Mouse (Mus musculus) lung, embryonic 14.5 days (tissue): ENCODE data around the gene Stk11. TPM values are rescaled to one million over a fixed set of nuclear protein-coding genes. Genes with fewer than 3 reads are reported as not detected.
A peak's percentile ranks its signal among the peaks of the same experiment; 100 is the strongest.

Experiments
- ATAC-seq: fragments of 200-750 bp; cut with Nextera tagmentation; 2 replicates; pipeline ENCODE4 v1.8.0; 2017; ENCODE audit warnings: mild to moderate bottlenecking, moderate TSS enrichment, moderate library complexity; ENCODE audit not compliant: insufficient read depth
- DNase-seq: peaks from one replicate; pipeline ENCODE4 v3.0.0-alpha.2; 2015
- H3K27ac ChIP-seq: fragments of 300-500 bp; sonication (generic); 2 replicates; pipeline ENCODE4 v1.5.1; 2014; ENCODE audit warnings: low read depth, mild to moderate bottlenecking, moderate library complexity
- H3K27me3 ChIP-seq: fragments of 300-500 bp; sonication (generic); 2 replicates; pipeline ENCODE4 v1.6.1; 2014; ENCODE audit warnings: low read length, control low read depth; ENCODE audit not compliant: insufficient read depth
- H3K36me3 ChIP-seq: fragments of 300-500 bp; sonication (generic); 2 replicates; pipeline ENCODE4 v1.6.1; 2014; ENCODE audit warnings: control low read depth; ENCODE audit not compliant: insufficient read depth
- H3K4me1 ChIP-seq: fragments of 300-500 bp; sonication (generic); 2 replicates; pipeline ENCODE4 v1.6.1; 2014; ENCODE audit warnings: antibody characterized with exemption, control low read depth; ENCODE audit not compliant: insufficient read depth
- H3K4me2 ChIP-seq: fragments of 300-500 bp; sonication (generic); 2 replicates; pipeline ENCODE4 v1.6.1; 2014; ENCODE audit warnings: mild to moderate bottlenecking
- H3K4me3 ChIP-seq: fragments of 300-500 bp; sonication (generic); 2 replicates; pipeline ENCODE4 v1.5.1; 2014; ENCODE audit warnings: low read depth, low read length
- H3K9ac ChIP-seq: fragments of 300-500 bp; sonication (generic); 2 replicates; pipeline ENCODE4 v1.6.1; 2014
- H3K9me3 ChIP-seq: fragments of 300-500 bp; sonication (generic); 2 replicates; pipeline ENCODE4 v1.6.1; 2016; ENCODE audit warnings: low read depth, low read length, control low read depth
- CTCF ChIP-seq: IDR thresholded peaks from 2 replicates; pipeline ENCODE4 v1.5.1; 2016; ENCODE audit warnings: antibody characterized with exemption, low read depth
- WGBS: fragments of 180-500 bp; shearing (Covaris S2); extraction: QIAGEN DNeasy Blood & Tissue Kit; methylation state at CpG from one replicate; pipeline ENCODE4 v1.1.7; 2014; 5-methylcytosine and 5-hydroxymethylcytosine counted together
- polyA plus RNA-seq: library from polyadenylated mRNA; unstranded; fragments of >200 nt; fragmentation: Nextera tagmentation; extraction: Ambion mirVana; gene quantifications from 2 replicates; pipeline ENCODE4 v1.2.1, GENCODE M21; 2014

Gene Stk11
- polyA plus RNA-seq, 1 experiment from 2014 or later = 29.7 TPM

- Histone ChIP-seq H3K4me2 (no peak overlapping the region), H3K27ac (0 out of 2 replicates have a peak overlapping the region, but pooled peaks have one; percentile 12), H3K4me3 (no peak overlapping the region), H3K9me3 (no peaks in the 10 kb centered on the region), H3K36me3 (peaks cover 38% of the 10 kb centered on the region), H3K27me3 (no peaks in the 10 kb centered on the region), H3K9ac (no peak overlapping the region), H3K4me1 (0 out of 2 replicates have a peak, but pooled peaks cover 4% of the 10 kb centered on the region)
- WGBS = 73% methylated on average over 20 of the region's 20 CpGs
- DNase-seq = peak; percentile 86
- ATAC-seq = no peak
- TF ChIP-seq CTCF = peak; percentile 90
Observed at GRCm38 (mm10) chr10:80144864-80145838, 29.5 kb downstream of the Stk11 start.

GRCm38 (mm10) chr10:80145896-80146295 lies 30.3 kb downstream of the Stk11 start:
- WGBS = 81% methylated on average over 6 of the region's 6 CpGs
- peaks cover 45% of the 10 kb centered on the region for H3K36me3 ChIP-seq
- H3K4me3 ChIP-seq = no peak overlapping the region
- no peaks in the 10 kb centered on the region for H3K27me3 ChIP-seq
- ATAC-seq = no peak
- H3K27ac ChIP-seq = 0 out of 2 replicates have a peak overlapping the region, but pooled peaks have one; percentile 18
- no peaks in the 10 kb centered on the region for H3K9me3 ChIP-seq
- 0 out of 2 replicates have a peak, but pooled peaks cover 4% of the 10 kb centered on the region for H3K4me1 ChIP-seq
- no peak overlapping the region for H3K9ac ChIP-seq
- no peak for DNase-seq
- no peak for TF ChIP-seq CTCF
- H3K4me2 ChIP-seq = 0 out of 2 replicates have a peak overlapping the region, but pooled peaks have one; percentile 7

- H3K36me3 ChIP-seq = peaks cover 51% of the 10 kb centered on the region
- 0 out of 2 replicates have a peak overlapping the region, but pooled peaks have one; percentile 4 for H3K9ac ChIP-seq
- 0 out of 2 replicates have a peak overlapping the region, but pooled peaks have one; percentile 16 for H3K27ac ChIP-seq
- ATAC-seq (no peak), DNase-seq (no peak)
- 72% methylated on average over 4 of the region's 4 CpGs for WGBS
- 0 out of 2 replicates have a peak, but pooled peaks cover 4% of the 10 kb centered on the region for H3K4me1 ChIP-seq
- H3K9me3 ChIP-seq = no peaks in the 10 kb centered on the region
- 0 out of 2 replicates have a peak overlapping the region, but pooled peaks have one; percentile 1 for H3K4me2 ChIP-seq
- H3K27me3 ChIP-seq = no peaks in the 10 kb centered on the region
- no peak overlapping the region for H3K4me3 ChIP-seq
- TF ChIP-seq CTCF = no peak
Observed at GRCm38 (mm10) chr10:80146568-80147011, 31.0 kb downstream of the Stk11 start.

GRCm38 (mm10) chr10:80147146-80147718 lies 31.6 kb downstream of the Stk11 start:
- peak overlapping the region; percentile 99 for H3K4me3 ChIP-seq
- H3K4me2 ChIP-seq = peak overlapping the region; percentile 63
- DNase-seq = no peak
- peak overlapping the region; percentile 96 for H3K9ac ChIP-seq
- no peaks in the 10 kb centered on the region for H3K27me3 ChIP-seq
- peaks cover 58% of the 10 kb centered on the region for H3K36me3 ChIP-seq
- TF ChIP-seq CTCF = no peak
- no peak for ATAC-seq
- no peaks in the 10 kb centered on the region for H3K9me3 ChIP-seq
- H3K4me1 ChIP-seq = 0 out of 2 replicates have a peak, but pooled peaks cover 4% of the 10 kb centered on the region
- peak overlapping the region; percentile 100 for H3K27ac ChIP-seq
- WGBS = 62% methylated on average over 5 of the region's 5 CpGs

GRCm38 (mm10) chr10:80147719-80148601 lies 32.4 kb downstream of the Stk11 start, which contains the start of gene Midn:
Gene Midn (plus strand): TSS chr10:80148272.
- 1% methylated on average over 29 of the region's 42 CpGs for WGBS
- ATAC-seq = peak; percentile 41
- H3K4me2 ChIP-seq = peak within 1 kb of the TSS; percentile 63
- H3K9ac ChIP-seq = peak within 1 kb of the TSS; percentile 96
- peak; percentile 87 for DNase-seq
- peaks cover 65% of the 10 kb centered on the region for H3K36me3 ChIP-seq
- peak within 1 kb of the TSS; percentile 99 for H3K4me3 ChIP-seq
- no peaks in the 10 kb centered on the region for H3K27me3 ChIP-seq
- H3K4me1 ChIP-seq = peaks cover 9% of the 10 kb centered on the region; the same call in 1 of the 2 replicates
- no peaks in the 10 kb centered on the region for H3K9me3 ChIP-seq
- H3K27ac ChIP-seq = peak within 1 kb of the TSS; percentile 100
- TF ChIP-seq CTCF = peak; percentile 73
